ENCODE assay signal across 1 mouse cellular context in the genomic region with DNA sequence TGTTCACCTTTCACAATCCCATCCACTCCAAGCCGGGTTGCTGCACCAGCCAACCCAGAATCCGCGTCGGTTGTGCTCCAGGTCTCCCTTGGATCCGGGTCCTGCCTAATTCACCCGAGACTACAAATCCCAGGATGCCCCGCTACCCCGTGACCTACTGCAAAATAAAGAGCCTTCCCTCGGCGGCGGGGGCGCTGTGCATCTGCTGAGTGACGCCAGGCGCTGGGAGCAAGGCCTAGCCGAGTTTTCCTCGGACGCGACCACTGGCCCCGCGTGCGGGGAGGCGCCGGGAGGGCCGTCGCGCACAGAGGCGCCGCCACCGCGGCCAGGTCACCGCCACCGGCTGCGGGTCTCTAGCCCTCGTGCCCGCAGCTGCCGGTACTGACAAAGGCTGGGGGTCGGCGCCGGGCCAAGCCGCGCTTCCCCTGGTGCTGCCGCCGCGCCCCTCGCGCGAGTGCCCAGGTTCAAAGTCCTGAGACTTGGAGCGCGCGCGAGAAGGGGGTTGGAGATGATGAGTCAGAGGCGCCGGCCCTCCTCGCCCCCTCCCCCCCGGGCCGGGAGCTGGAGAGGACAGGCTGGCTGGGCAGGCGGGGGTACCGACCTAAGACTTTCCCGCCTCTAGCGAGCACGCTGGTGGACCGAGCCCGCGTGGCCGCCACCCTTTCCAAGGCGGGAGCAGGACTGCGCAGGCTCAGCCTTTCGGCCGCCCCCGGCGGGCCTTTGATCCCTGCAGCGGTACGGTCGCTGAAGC.
TF ChIP-seq lines count a peak whose summit lies in the region.

No protein-coding gene starts in this region.

TF ChIP-seq in MEL, 35 proteins besides CTCF, POLR2A, EP300 and RAD21:
- TF ChIP-seq MYC (IDR thresholded peaks at IDR 0.05; ENCODE audit: low read depth, low read length) (peak; percentile 60; the same call in 1 of the 2 replicates), MAFK (IDR thresholded peaks at IDR 0.05; ENCODE audit: borderline replicate concordance, low read depth, low read length) (no peak), ZMIZ1 (IDR thresholded peaks at IDR 0.05; ENCODE audit: low read depth, low read length) (peak; percentile 80), MAX (IDR thresholded peaks at IDR 0.05; ENCODE audit: low read length) (peak; percentile 15), TAL1 (IDR thresholded peaks at IDR 0.05; ENCODE audit: low read length) (no peak), ZKSCAN1 (IDR thresholded peaks at IDR 0.05; ENCODE audit: low read depth, low read length) (no peak), HCFC1 (IDR thresholded peaks at IDR 0.05; ENCODE audit: low read depth, low read length) (peak; percentile 95), JUND (IDR thresholded peaks at IDR 0.05; ENCODE audit: low read depth, low read length) (no peak), RCOR1 (IDR thresholded peaks at IDR 0.05; ENCODE audit: low read depth, low read length) (no peak), MXI1 (IDR thresholded peaks at IDR 0.05; ENCODE audit: low read depth, low read length) (peak; percentile 85), E2F4 (IDR thresholded peaks at IDR 0.05; ENCODE audit: borderline replicate concordance, low read depth, low read length) (peak; percentile 21; the same call in 1 of the 2 replicates), ETS1 (IDR thresholded peaks at IDR 0.05; ENCODE audit: low read depth, low read length) (peak; percentile 71), MEF2A (IDR thresholded peaks at IDR 0.05; ENCODE audit: extremely low read depth, insufficient replicate concordance, low read depth, low read length, poor library complexity, severe bottlenecking) (no peak), KAT2A (conservative IDR thresholded peaks at IDR 0.05; ENCODE audit: low read depth, low read length) (peak; percentile 84), NELFE (IDR thresholded peaks at IDR 0.05; ENCODE audit: low read depth, low read length) (peak; percentile 60), USF2 (IDR thresholded peaks at IDR 0.05; ENCODE audit: borderline replicate concordance in 1 of 2, insufficient read depth in 1 of 2, low read depth in 1 of 2, low read length in 2 of 2) (peak in 1 of 2 experiments; percentile 71; a peak in 1 of 4 replicates), USF1 (IDR thresholded peaks at IDR 0.05; ENCODE audit: low read depth, low read length) (peak; percentile 96), UBTF (IDR thresholded peaks at IDR 0.05; ENCODE audit: borderline replicate concordance, insufficient read depth, low read depth, low read length) (no peak), CHD2 (IDR thresholded peaks at IDR 0.05; ENCODE audit: low read length) (peak; percentile 69), ZNF384 (IDR thresholded peaks at IDR 0.05; ENCODE audit: low read depth, low read length) (no peak), MYB (IDR thresholded peaks at IDR 0.05; ENCODE audit: low read depth, low read length) (no peak), ELF1 (IDR thresholded peaks at IDR 0.05; ENCODE audit: low read depth, low read length) (peak; percentile 73), SIN3A (IDR thresholded peaks at IDR 0.05; ENCODE audit: low read length) (peak; percentile 82), ZC3H11A (IDR thresholded peaks at IDR 0.05; ENCODE audit: low read depth, low read length) (no peak), POLR2AphosphoS5 (IDR thresholded peaks at IDR 0.05; ENCODE audit: borderline replicate concordance, low read depth, low read length) (no peak; the same call in 1 of the 2 replicates), NRF1 (IDR thresholded peaks at IDR 0.05; ENCODE audit: insufficient read depth, low read depth, low read length, poor library complexity, severe bottlenecking) (peak; percentile 59), CHD1 (IDR thresholded peaks at IDR 0.05; ENCODE audit: low read depth, low read length) (peak; percentile 98), POLR2AphosphoS2 (IDR thresholded peaks at IDR 0.05; ENCODE audit: low read length) (peak; percentile 58; the same call in 1 of the 2 replicates), BHLHE40 (IDR thresholded peaks at IDR 0.05; ENCODE audit: borderline replicate concordance, low read depth, low read length) (peak; percentile 50; the same call in 1 of the 2 replicates), TBP (IDR thresholded peaks at IDR 0.05; ENCODE audit: low read depth, low read length) (no peak; the same call in 1 of the 2 replicates), MAZ (IDR thresholded peaks at IDR 0.05; ENCODE audit: low read depth, low read length) (peak; percentile 94)
